Mouse (Mus musculus) cerebellum, postnatal 4 days (tissue): ENCODE results near the gene Tor1aip2.
"Not testable (repeated sequence)": the region's sequence is repeated elsewhere in the genome, so short reads cannot be mapped to it uniquely, and the experiment has no call there.

ENCODE experiments used
- DNase-seq, 2 experiments: peaks; one replicate each; pipeline ENCODE4 v3.0.0; 2022; ENCODE audit warnings: low spot score in 2 of 2, mixed read lengths in 1 of 2

The Tor1aip2 gene

GRCm38 (mm10) chr1:156035269-156035929, at the start of gene Tor1aip2:
Gene Tor1aip2, plus strand, starts transcription at chr1:156035403.
- peak in 1 of 2 experiments; percentile 82 for DNase-seq

- no peak for DNase-seq
These were observed 47.6 kb upstream of the Tor1aip2 start for GRCm38 (mm10) chr1:155987625-155988024.

DNA sequence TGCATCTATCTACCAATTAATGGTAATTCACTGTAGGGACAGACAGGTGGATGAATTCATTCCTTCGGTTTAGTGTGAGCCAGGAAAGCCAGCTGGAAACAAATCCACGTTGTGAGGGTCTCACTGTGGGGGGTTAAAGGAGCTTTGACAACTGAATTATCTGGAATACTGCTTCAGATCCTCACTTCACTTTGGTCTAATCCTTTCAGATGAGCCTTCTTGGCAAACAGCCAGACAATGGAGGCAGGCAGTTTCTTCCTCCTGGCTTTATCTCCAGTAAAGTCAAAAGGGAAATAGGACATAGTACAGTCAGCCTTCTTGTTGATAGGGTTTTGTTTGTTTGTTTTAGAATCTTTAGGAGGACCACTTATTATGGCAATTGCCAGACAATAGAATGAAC, 45.8 kb upstream of the Tor1aip2 start:
- peak in 1 of 2 experiments; percentile 14 for DNase-seq

- DNase-seq: no peak
These were observed 44.8 kb upstream of the Tor1aip2 start for GRCm38 (mm10) chr1:155990391-155990790.

DNA sequence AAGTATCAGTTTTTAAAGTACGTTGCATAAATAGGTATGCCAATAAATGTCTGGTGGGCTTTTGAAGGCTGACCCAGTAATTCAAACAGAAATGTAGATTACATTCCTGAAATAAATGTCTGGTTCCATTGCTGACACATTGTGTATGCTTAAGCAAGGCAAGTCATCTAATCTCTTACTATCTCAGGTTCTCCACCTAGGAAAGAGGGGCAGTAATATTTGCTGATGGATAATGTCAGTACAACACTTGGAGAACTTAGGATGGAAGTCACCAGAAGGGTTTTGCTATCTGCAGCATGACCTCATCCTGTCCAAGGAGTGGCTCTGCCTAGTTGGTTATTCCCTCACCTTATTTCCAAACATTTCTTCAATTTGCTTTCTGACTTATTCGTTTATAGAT, 40.7 kb upstream of the Tor1aip2 start:
- no peak for DNase-seq

DNA sequence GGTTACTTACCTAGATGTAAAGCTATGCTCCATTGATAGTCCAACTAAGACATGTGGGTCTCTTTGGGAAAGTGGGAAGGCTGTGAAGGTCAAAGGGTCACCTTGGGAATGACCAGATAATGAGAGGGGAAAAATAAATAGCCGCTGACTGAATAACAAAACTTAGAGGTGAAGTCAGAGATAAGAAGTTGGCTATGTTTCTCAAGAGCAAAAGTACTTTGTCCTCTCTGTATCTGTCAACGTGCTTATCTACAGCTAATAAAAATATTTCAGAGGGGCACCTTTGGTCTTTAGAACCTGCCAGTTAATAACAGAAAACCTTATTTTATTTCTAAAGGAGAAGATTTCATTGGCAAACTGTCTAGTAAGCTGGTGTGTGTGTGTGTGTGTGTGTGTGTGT, 39.6 kb upstream of the Tor1aip2 start:
- DNase-seq: no peak

DNA sequence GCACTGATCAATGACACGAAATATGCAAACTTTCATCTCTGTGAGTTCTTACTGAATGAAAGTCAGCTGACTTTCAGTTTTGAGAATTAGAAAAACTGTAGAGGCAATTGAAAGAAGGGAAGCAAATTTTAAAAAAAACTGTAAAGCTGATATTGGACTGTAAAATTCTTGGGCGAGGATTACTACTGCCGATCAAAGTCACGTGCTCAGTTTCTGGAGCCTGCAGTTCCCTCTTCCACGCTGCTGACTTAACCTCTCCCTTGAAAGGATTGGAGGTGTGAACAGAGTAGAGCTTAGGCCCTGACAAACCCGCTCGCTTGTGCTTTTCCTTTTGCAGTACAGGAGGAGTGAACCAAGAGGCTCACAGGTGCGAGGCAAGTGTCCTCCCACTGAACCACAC, 32.8 kb upstream of the Tor1aip2 start:
- no peak for DNase-seq

DNA sequence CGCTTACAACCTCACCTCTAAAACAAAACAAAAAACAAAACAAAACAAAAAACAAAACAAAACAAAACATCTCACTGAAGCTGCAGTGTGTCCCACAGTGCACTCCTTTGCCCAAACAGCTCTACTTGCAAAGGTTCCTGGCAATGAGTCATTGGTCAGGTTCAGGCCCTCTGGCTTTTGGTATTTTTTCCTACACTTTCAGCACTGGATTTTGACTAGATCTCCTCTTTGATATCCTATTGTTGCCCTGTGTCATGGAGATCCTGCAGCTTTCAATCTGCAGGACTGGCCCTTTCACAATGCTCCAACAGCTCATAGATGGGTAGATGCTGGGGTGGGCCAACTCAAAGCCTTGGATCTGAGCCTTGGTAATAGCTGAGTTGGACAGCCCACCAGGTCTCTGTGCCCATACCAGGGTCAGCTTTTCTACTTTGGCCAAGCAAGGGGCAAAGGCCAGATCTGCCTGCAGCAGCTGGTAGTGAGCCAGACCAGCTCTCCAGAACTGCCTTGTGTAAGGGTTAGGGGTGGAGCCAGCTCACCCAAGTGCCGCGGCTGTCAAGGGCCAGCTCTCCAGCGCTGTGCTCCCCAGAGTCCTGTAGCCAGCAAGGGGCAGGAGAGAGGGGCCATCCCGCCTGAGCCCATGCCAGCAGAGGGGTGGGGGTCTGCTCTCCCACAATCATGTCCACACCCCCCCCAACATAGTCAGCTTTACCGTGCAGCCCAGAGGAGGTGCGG, 31.8 kb upstream of the Tor1aip2 start:
- DNase-seq: no peak

GRCm38 (mm10) chr1:156005906-156006305, 29.3 kb upstream of the Tor1aip2 start:
- no peak for DNase-seq

- DNase-seq: no peak
These were observed 26.2 kb upstream of the Tor1aip2 start for GRCm38 (mm10) chr1:156009003-156009402.

DNA sequence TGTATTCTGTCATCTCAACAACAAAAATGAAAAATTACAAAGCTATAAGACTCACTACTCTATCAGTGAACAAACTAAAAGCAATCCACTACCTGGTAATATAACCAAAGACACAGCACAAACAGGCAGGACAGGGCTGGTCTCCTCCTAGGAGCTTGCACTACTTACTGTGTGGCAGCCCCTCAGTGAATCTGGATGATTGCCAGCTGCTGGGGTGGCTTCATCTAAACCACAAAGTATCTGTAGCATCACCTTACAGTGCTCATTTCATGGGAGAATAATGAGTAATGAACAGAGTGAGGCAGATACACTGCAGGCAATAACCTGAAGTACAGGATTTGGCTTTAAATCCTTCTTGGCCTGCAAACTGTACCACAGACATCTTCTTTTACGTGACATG, 15.4 kb upstream of the Tor1aip2 start:
- no peak for DNase-seq

DNA sequence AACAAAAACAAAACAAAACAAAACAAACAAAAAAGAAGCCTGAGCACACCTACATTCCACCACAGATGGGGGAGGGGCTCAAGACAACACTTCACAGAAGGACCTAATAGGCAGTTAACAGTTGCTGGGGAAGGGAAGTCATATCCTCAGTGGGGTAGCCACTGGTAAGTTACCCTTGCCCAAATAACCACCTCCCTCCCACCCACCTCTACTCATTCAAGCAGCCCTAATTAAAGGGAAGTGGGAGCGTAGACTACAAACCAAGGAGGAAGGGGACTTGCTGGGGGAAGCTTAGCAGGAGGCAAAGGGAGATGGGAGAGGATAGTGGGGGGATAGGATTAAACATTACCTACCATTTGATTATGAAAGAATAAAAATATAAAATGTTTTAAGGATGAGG, 14.8 kb upstream of the Tor1aip2 start:
- DNase-seq: no peak

GRCm38 (mm10) chr1:156024831-156025503, 10.2 kb upstream of the Tor1aip2 start:
- no peak for DNase-seq

DNA sequence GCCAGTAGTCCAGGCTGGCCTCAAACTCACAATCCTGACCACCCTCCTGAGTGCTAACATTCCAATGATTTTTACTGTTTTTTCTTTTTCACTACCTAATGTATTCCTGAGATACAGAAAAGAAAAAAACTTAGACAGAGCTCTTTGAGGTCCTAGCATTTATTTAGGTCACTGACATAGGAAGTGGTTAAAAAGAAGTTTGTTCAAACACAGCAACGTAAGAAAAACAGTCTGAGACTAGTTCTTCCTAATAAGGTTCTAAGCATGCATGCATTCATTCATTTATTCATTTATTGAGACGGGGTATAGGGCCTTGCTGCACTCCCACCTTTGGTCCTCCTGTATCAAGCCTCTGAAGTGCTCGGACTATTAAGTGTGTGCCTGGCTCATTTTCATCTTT, 7.4 kb upstream of the Tor1aip2 start:
- no peak for DNase-seq

- no peak for DNase-seq
These were observed 6.7 kb upstream of the Tor1aip2 start for GRCm38 (mm10) chr1:156028340-156028975.

DNA sequence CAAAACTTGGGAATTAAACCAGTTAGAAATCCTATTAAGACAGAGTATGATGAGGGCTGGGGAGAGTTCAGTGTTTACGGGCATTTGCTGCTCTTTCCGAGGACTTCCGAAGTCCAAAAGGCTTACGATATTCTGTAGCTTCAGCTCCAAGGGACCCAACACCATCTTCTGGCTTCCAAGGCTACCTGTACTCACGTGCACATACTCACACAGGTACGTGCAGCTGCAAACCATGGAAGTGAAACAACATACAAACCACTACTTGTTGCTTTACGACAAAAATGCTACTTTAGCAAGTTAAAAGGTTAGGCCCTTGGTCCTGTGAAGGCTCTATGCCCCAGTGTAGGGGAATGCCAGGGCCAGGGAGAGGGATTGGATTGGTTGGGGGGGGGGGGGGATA, 1.3 kb upstream of the Tor1aip2 start:
- DNase-seq: no peak

GRCm38 (mm10) chr1:156034661-156035060, 542 bp upstream of the Tor1aip2 start:
- no peak for DNase-seq

DNA sequence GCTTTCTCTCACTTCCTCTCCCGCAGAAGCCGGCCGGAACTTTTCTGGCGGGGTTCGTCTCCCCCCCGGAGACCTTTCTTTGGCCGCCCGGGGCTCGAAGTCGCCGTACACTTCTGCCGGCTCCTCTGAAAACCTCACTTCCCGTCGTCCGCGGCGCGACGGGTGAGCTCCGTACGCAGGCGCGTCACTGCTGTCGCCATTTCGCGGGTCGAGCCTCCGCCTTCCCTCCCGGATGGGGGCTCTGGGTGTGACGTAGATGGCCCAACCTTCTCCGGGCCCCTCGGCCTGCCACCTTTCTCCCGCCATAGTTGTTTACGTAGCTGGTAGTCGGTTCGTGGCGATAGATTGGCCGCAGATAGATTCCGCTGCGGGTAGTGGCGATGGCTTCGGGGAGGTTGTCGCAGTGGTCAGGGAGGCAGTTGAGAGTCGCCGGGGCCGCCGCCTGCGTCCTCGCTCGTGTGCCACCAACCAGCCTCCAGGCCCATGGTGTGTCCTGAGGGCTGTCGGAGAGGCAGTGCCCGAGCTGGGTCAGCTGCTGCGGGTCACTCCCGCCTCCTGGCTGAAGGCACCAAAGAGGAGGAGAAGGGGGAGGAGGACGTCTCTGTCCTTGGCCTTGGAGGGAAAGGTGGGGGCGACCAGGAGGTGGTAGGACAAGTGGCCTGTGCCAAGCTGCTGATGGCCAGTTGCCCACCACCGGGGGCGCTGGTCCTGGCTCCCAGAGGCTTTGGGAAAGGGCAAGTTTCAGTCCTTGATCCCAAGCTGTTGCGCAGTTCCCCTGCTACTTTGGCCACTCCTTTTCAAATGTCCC, 931 bp downstream of the Tor1aip2 start, which contains the start of gene Tor1aip1:
TSS of gene Tor1aip1 (minus strand) at position 551 of the 808 bp plus-strand sequence.
- DNase-seq: peak; percentile 93 to 98

DNA sequence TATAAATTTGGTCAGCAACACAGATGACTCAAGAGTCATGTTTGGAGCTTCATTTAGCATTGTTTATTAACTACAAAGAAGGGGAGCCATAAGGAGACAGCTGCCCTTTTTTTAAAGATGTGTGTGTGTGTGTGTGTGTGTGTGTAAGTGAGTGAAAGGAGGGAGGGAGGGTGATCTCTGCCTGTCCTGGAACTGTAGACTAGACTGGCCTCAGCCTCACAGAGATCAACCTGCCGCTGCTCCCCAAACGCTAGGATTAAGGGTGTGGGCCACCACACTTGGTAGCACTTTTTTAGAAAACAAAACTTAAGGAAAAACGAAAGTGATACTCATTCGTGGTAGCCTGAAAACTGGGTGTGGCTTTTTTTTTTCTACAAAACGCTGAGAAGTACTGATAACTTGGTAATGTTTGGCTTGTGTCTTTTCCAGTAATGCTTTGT, 2.0 kb downstream of the Tor1aip2 start:
- no peak for DNase-seq

- DNase-seq: not testable (repeated sequence)
These were observed 4.8 kb downstream of the Tor1aip2 start for GRCm38 (mm10) chr1:156039989-156040388.

- DNase-seq: peak; percentile 61 to 84
These were observed 5.7 kb downstream of the Tor1aip2 start for GRCm38 (mm10) chr1:156040731-156041401.
